Mouse (Mus musculus) bone marrow macrophage, adult 2 months (primary cell): Measurements from ENCODE around the gene Pde4c. TPM values are rescaled to one million over a fixed set of nuclear protein-coding genes. Genes with fewer than 3 reads are reported as not detected.
A peak's percentile ranks its signal among the peaks of the same experiment; 100 is the strongest.

ENCODE experiments used
- H3K27ac ChIP-seq: 2 replicates; pipeline ENCODE4 v1.5.1; 2012; ENCODE audit warnings: low read depth, low read length; ENCODE audit not compliant: insufficient read depth
- H3K4me1 ChIP-seq: 2 replicates; pipeline ENCODE4 v1.6.1; 2012; ENCODE audit warnings: low read length; ENCODE audit not compliant: control insufficient read depth, insufficient read depth
- H3K4me3 ChIP-seq: 2 replicates; pipeline ENCODE4 v1.5.1; 2012; ENCODE audit warnings: mild to moderate bottlenecking, low read length, moderate library complexity; ENCODE audit not compliant: insufficient read depth
- CTCF ChIP-seq: IDR thresholded peaks from 2 replicates; pipeline ENCODE4 v1.5.1; 2012; ENCODE audit warnings: low read depth, mild to moderate bottlenecking, low read length, moderate library complexity
- POLR2A ChIP-seq: IDR thresholded peaks from 2 replicates; pipeline ENCODE4 v1.6.1; 2012; ENCODE audit warnings: mild to moderate bottlenecking, low read depth, low read length, borderline replicate concordance
- polyA plus RNA-seq: library from polyadenylated mRNA; stranded (reverse); fragments of >200 nt; gene quantifications from 2 replicates; pipeline ENCODE4 v1.2.4, GENCODE M21; 2012; ENCODE audit not compliant: missing spikeins, insufficient read depth, insufficient read length

Pde4c gene
- polyA plus RNA-seq, 1 experiment, result not detected

GRCm38 (mm10) chr8:70786291-70787050 lies 63.0 kb downstream of the Pde4c start:
- H3K4me3 ChIP-seq, result no peak overlapping the region
- TF ChIP-seq CTCF, result no peak
- H3K4me1 ChIP-seq, result peaks cover 4% of the 10 kb centered on the region; the same call in 1 of the 2 replicates

DNA sequence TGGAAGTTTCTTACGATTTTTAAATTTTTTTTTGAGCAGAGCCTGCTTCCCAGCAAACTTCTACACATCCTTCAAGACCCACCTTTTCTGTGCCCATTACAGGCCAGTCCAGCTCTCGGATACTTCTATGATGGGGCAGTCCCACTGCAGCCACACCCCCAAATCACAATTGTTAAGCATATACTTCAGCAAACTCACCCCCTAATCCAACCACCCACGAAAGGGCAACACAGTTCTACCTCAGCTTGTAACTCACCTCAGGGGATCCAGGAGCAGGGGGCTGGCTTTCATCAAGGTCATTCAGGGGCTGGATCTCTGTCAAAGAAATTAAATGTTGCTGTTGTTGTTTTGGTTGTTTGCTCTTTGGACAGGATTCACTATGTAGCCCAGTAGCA lies 63.5 kb downstream of the Pde4c start:
- TF ChIP-seq POLR2A (no peak), CTCF (no peak)
- Histone ChIP-seq H3K27ac (no peak overlapping the region), H3K4me3 (no peak overlapping the region), H3K4me1 (peaks cover 4% of the 10 kb centered on the region; the same call in 1 of the 2 replicates)

More at GRCm38 (mm10) chr8:70786291-70787050, 63.0 kb downstream of the Pde4c start:
- no peak overlapping the region for H3K27ac ChIP-seq

- TF ChIP-seq POLR2A (no peak), CTCF (no peak)
- Histone ChIP-seq H3K4me1 (peaks cover 9% of the 10 kb centered on the region), H3K4me3 (no peak overlapping the region), H3K27ac (no peak overlapping the region)
Observed at GRCm38 (mm10) chr8:70787941-70788667, 64.6 kb downstream of the Pde4c start.

- H3K4me3 ChIP-seq, result no peak overlapping the region
- H3K4me1 ChIP-seq, result peaks cover 10% of the 10 kb centered on the region
- no peak overlapping the region for H3K27ac ChIP-seq
- TF ChIP-seq POLR2A, result no peak
- TF ChIP-seq CTCF, result no peak
Observed at GRCm38 (mm10) chr8:70789046-70789445, 65.5 kb downstream of the Pde4c start.

GRCm38 (mm10) chr8:70790846-70791245 lies 67.3 kb downstream of the Pde4c start:
- Histone ChIP-seq H3K4me3 (peak overlapping the region; percentile 93), H3K27ac (peak overlapping the region; percentile 79)

GRCm38 (mm10) chr8:70791294-70791701 lies 67.8 kb downstream of the Pde4c start:
- Histone ChIP-seq H3K27ac (peak overlapping the region; percentile 79), H3K4me1 (peaks cover 11% of the 10 kb centered on the region), H3K4me3 (peak overlapping the region; percentile 93)
- no peak for TF ChIP-seq POLR2A
- TF ChIP-seq CTCF, result no peak

More at GRCm38 (mm10) chr8:70790846-70791245, 67.3 kb downstream of the Pde4c start:
- TF ChIP-seq POLR2A, result no peak
- no peak for TF ChIP-seq CTCF
- peaks cover 10% of the 10 kb centered on the region for H3K4me1 ChIP-seq

DNA sequence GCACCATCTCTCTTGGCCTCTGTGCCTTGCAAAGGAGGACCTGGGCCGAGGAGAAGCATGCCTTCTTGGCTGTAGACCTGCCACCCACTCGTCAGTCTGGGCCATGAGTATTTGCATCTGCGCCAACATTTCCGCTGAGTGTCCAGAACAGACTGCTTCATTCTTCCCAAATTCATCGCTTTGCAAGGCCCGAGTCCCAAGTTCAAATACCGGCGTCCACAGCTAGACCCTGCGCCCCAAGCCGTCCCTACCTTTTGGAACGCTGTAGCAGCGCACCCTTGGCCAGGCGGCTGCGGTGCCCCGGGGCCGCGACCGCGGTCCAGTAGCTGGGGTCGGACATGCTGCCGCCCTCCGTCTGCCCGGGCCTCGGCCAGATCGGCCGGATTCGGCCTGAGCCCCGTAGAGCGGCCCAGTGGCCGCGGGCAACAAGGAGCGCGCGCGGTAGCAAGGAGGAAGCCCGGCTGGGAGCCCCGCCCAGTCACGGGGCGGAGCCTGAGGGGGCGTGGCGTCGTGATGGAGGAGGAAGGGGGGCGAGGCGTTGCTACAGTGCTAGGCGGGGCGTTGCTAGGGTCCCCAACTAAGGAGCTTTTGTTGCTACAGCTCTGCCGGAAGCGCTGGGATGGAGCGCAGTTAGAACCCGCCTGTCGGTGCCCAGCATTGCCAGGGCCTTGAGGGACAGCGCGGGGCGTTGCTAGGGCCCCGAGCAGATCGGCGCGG lies 68.6 kb downstream of the Pde4c start:
- H3K27ac ChIP-seq, result peak overlapping the region; percentile 79
- peak overlapping the region; percentile 93 for H3K4me3 ChIP-seq
- peaks cover 13% of the 10 kb centered on the region for H3K4me1 ChIP-seq
- TF ChIP-seq POLR2A (peak; percentile 89), CTCF (no peak)

DNA sequence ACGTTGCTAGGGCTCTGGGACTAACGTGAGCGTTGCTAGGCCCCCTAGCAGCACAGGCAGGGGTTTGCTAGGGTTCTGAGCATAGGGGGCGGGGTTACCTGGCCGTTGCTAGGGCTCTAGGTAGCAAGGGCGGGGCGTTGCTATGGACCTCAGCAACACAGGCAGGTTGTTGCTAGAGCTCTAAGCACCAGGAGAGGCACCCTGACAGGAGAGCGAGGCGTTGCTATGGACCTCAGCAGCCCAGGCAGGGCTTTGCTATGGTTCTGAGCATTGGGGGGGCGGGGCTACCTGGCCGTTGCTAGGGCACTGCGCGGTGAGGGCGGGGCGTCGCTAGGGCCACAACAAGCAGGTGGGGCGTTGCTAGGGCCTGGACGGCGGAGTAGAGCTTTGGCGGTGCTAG lies 69.2 kb downstream of the Pde4c start:
- Histone ChIP-seq H3K4me3 (peak overlapping the region; percentile 52), H3K27ac (peak overlapping the region; percentile 19; the same call in 1 of the 2 replicates), H3K4me1 (peaks cover 13% of the 10 kb centered on the region)
- TF ChIP-seq POLR2A (no peak), CTCF (no peak)

GRCm38 (mm10) chr8:70794215-70794614 lies 70.7 kb downstream of the Pde4c start:
- no peak overlapping the region for H3K4me3 ChIP-seq
- no peak overlapping the region for H3K27ac ChIP-seq
- H3K4me1 ChIP-seq, result peaks cover 17% of the 10 kb centered on the region
- TF ChIP-seq CTCF (no peak), POLR2A (no peak)
